Mouse (Mus musculus): ENCODE measurements at regions not wholly inside any gene's neighbourhood (a gene's known extent, or its start where the extent isn't known, plus 50 kb on each side); places are given as distances from the start of the nearest gene placed in this dataset.

GRCm38 (mm10) chr3:147080197-147080596 is 228.0 kb downstream of the Ttll7 start:
- no peak for TF ChIP-seq CTCF (IDR thresholded peaks at IDR 0.05; ENCODE audit: borderline replicate concordance, insufficient read depth, low read length)
- no peak for TF ChIP-seq POLR2A (IDR thresholded peaks at IDR 0.05; ENCODE audit: low read depth, low read length)
- Histone ChIP-seq H3K4me1 (ENCODE audit: control insufficient read depth, insufficient read depth, low read length) (no peaks in the 10 kb centered on the region), H3K4me3 (ENCODE audit: insufficient read depth, low read length) (no peak overlapping the region), H3K27ac (ENCODE audit: insufficient read depth, low read length) (peak overlapping the region; percentile 61; the same call in 1 of the 2 replicates)

DNA sequence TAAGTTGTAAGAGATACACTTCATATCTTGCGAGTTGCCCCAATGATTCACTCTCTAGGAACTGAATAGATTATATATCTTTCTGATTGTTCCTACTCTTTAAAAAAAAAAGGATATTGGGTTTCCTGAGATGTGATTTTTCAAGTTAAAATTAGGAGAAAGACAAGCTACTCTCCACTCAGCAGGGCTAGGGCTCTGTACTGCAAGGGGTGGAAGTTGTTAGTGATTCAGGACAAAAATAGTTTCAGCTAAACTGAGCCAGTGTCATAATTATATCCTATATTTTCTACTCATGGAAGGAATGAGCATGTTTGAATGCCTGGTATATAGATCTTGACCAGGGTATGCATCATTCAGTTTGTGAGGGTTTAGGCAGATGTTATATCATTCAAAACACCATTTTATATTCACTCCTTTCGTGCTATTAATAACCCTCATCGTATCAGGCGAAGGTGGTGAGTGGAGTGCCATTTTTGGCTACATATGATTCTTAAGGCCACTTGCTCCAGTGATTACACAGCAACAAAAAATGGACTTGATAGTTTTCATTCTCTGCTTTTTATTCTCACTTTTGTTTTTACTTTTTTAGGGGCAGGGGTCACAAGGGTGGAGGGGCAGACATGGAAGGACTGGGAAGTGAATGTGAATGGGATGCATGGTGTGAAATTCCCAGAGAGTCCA is 228.7 kb downstream of the Ttll7 start:
- Histone ChIP-seq H3K27ac (ENCODE audit: insufficient read depth, low read length) (peak overlapping the region; percentile 61; the same call in 1 of the 2 replicates), H3K4me3 (ENCODE audit: insufficient read depth, low read length) (no peak overlapping the region), H3K4me1 (ENCODE audit: control insufficient read depth, insufficient read depth, low read length) (no peaks in the 10 kb centered on the region)
- no peak for TF ChIP-seq POLR2A (IDR thresholded peaks at IDR 0.05; ENCODE audit: low read depth, low read length)
- no peak for TF ChIP-seq CTCF (IDR thresholded peaks at IDR 0.05; ENCODE audit: borderline replicate concordance, insufficient read depth, low read length)

DNA sequence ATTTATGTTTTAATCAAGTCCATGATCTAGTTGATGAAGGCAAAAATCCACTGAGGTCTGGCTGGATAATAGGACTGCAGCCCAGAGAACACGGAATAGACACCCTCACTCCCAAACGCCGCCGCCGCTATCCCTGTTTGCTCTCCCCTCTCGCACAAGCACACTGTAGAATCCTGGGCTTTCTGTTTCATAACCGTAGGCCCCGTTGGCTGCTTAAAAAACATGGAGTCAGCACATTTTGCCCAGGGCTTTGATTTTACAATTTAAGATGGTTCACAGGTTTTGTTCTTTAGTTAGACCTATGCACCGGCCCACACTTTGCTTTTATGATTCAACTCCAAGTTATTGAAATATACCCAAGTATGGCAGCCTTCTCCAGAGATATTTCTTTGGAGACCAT is 229.6 kb downstream of the Ttll7 start:
- Histone ChIP-seq H3K4me1 (ENCODE audit: control insufficient read depth, insufficient read depth, low read length) (no peaks in the 10 kb centered on the region), H3K4me3 (ENCODE audit: insufficient read depth, low read length) (no peak overlapping the region), H3K27ac (ENCODE audit: insufficient read depth, low read length) (no peak overlapping the region)
- TF ChIP-seq CTCF (IDR thresholded peaks at IDR 0.05; ENCODE audit: borderline replicate concordance, insufficient read depth, low read length) (no peak), POLR2A (IDR thresholded peaks at IDR 0.05; ENCODE audit: low read depth, low read length) (no peak)

DNA sequence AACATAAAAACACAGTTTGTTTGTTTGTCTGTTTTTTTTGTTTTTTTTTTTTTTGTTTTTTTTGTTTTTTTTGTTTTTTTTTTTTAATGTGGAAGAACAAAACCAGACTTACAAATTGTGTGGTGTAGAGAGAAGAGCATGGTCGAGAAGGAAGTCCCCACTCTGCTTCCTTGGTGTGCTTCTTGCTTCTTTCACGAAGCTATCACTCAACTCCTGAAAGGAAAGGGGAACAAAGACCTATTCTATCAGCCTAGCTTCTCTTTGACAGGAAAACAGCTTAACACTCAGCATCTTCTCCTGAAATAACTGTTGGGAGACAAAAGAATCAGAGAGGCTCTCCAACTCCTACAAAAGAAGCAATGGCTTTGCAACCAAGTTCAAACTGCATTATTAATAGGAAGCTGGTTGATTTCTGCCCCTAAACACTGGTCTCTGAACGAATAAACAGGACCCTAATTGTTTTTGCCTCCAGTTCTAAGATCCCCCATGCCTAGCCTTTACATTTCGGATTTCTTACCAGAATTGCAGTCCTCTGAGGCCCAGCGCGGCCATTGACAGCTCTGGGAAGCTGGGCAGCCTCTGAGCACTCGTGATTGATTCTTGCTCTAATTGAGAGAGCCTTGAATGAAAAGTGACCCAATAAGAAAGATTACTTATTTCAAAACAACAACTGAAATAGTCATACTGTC is 230.2 kb downstream of the Ttll7 start:
- Histone ChIP-seq H3K27ac (ENCODE audit: insufficient read depth, low read length) (no peak overlapping the region), H3K4me3 (ENCODE audit: insufficient read depth, low read length) (no peak overlapping the region), H3K4me1 (ENCODE audit: control insufficient read depth, insufficient read depth, low read length) (no peaks in the 10 kb centered on the region)
- TF ChIP-seq CTCF (IDR thresholded peaks at IDR 0.05; ENCODE audit: borderline replicate concordance, insufficient read depth, low read length) (no peak), POLR2A (IDR thresholded peaks at IDR 0.05; ENCODE audit: low read depth, low read length) (no peak)

- H3K4me1 ChIP-seq (ENCODE audit: control insufficient read depth, insufficient read depth, low read length) = no peaks in the 10 kb centered on the region
Measured at GRCm38 (mm10) chr3:147083374-147083773, 231.2 kb downstream of the Ttll7 start.

GRCm38 (mm10) chr3:147083823-147084222 is 231.7 kb downstream of the Ttll7 start:
- Histone ChIP-seq H3K4me1 (ENCODE audit: control insufficient read depth, insufficient read depth, low read length) (no peaks in the 10 kb centered on the region), H3K4me3 (ENCODE audit: insufficient read depth, low read length) (no peak overlapping the region), H3K27ac (ENCODE audit: insufficient read depth, low read length) (no peak overlapping the region)
- TF ChIP-seq CTCF (IDR thresholded peaks at IDR 0.05; ENCODE audit: borderline replicate concordance, insufficient read depth, low read length) (no peak), POLR2A (IDR thresholded peaks at IDR 0.05; ENCODE audit: low read depth, low read length) (no peak)

More at GRCm38 (mm10) chr3:147083374-147083773, 231.2 kb downstream of the Ttll7 start:
- H3K4me3 ChIP-seq (ENCODE audit: insufficient read depth, low read length) = no peak overlapping the region
- TF ChIP-seq CTCF (IDR thresholded peaks at IDR 0.05; ENCODE audit: borderline replicate concordance, insufficient read depth, low read length) (no peak), POLR2A (IDR thresholded peaks at IDR 0.05; ENCODE audit: low read depth, low read length) (no peak)
- H3K27ac ChIP-seq (ENCODE audit: insufficient read depth, low read length) = no peak overlapping the region

DNA sequence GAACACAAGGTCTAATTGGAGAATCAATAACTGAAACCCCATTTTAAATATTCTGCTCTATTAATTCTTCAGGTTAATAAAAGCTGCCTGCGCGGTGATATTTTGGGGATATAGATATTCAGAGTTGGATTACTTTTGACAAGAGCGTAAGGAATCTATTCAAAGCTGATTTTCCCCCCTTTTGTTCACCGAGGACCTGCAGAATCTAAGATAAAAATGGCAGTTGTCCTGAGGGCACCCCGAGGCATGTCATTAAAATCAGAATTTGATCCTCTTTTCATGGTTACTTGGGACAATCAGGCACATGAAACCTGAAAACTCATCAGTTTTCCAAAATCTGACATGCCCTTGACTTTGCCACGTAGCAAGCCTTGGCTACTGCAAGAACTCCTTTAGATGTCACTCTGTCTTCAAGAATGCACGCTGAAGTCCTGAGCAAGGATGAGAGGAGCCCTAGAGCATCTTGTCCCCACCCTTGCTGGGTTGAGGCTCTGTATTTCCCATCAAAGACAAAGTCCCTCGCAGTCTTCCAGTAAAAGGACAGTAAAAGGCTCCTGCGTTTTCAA is 232.5 kb downstream of the Ttll7 start:
- TF ChIP-seq CTCF (IDR thresholded peaks at IDR 0.05; ENCODE audit: borderline replicate concordance, insufficient read depth, low read length) (no peak), POLR2A (IDR thresholded peaks at IDR 0.05; ENCODE audit: low read depth, low read length) (no peak)
- Histone ChIP-seq H3K4me1 (ENCODE audit: control insufficient read depth, insufficient read depth, low read length) (no peaks in the 10 kb centered on the region), H3K4me3 (ENCODE audit: insufficient read depth, low read length) (no peak overlapping the region), H3K27ac (ENCODE audit: insufficient read depth, low read length) (no peak overlapping the region)

GRCm38 (mm10) chr3:147088171-147088570 is 236.0 kb downstream of the Ttll7 start:
- Histone ChIP-seq H3K4me1 (ENCODE audit: control insufficient read depth, insufficient read depth, low read length) (no peaks in the 10 kb centered on the region), H3K27ac (ENCODE audit: insufficient read depth, low read length) (no peak overlapping the region), H3K4me3 (ENCODE audit: insufficient read depth, low read length) (no peak overlapping the region)
- no peak for TF ChIP-seq CTCF (IDR thresholded peaks at IDR 0.05; ENCODE audit: borderline replicate concordance, insufficient read depth, low read length)
- no peak for TF ChIP-seq POLR2A (IDR thresholded peaks at IDR 0.05; ENCODE audit: low read depth, low read length)

GRCm38 (mm10) chr3:147089716-147090115 is 237.5 kb downstream of the Ttll7 start:
- H3K4me3 ChIP-seq (ENCODE audit: insufficient read depth, low read length) = no peak overlapping the region
- H3K27ac ChIP-seq (ENCODE audit: insufficient read depth, low read length) = no peak overlapping the region
- TF ChIP-seq POLR2A (IDR thresholded peaks at IDR 0.05; ENCODE audit: low read depth, low read length) (no peak), CTCF (IDR thresholded peaks at IDR 0.05; ENCODE audit: borderline replicate concordance, insufficient read depth, low read length) (no peak)
- H3K4me1 ChIP-seq (ENCODE audit: control insufficient read depth, insufficient read depth, low read length) = no peaks in the 10 kb centered on the region
